Mouse (Mus musculus): ENCODE measurements around the gene Gramd4.

DNA sequence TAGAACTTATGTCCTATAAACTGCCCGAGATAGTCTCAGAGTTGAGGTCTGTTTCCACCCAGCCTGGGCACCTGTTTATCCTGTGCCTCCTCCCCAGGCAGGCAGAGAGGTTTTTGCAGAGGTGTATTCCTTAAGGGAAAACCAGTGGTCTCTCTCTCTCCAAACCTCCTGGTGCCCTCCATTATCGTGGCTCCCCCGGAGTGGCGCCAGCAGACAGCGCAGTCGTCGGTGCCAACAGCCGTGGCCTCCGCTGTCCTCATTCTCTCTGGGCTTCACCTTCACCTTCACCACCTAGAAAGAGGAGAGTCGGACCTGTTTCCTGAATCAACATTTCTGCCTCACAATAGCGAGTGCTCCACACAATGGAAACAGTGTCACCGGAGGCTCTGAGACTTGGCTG is 3.1 kb downstream of the Gramd4 start:
- TF ChIP-seq CTCF (IDR thresholded peaks at IDR 0.05; ENCODE audit: low read depth) (no peak), EP300 (IDR thresholded peaks at IDR 0.05; ENCODE audit: low read depth) (no peak)

Data from heart, postnatal 0 days (tissue).